Mouse (Mus musculus): ENCODE measurements around the gene Gspt1. TPM values are rescaled to one million over a fixed set of nuclear protein-coding genes. Genes with fewer than 3 reads are reported as not detected.
A peak's percentile ranks its signal among the peaks of the same experiment; 100 is the strongest.

The Gspt1 gene
- polyA plus RNA-seq, 1 experiment from 2014 or later: 93.6 TPM

- Histone ChIP-seq H3K4me2 (ENCODE audit: low read depth, low read length) (peak overlapping the region; percentile 85), H3K4me1 (ENCODE audit: control insufficient read depth, insufficient read depth, low read length) (peaks cover 13% of the 10 kb centered on the region), H3K9me3 (ENCODE audit: control insufficient read depth, low read length) (no peaks in the 10 kb centered on the region), H3K27me3 (replicated peaks; ENCODE audit: control insufficient read depth, insufficient read depth, low read length) (no peaks in the 10 kb centered on the region), H3K36me3 (ENCODE audit: control insufficient read depth, insufficient read depth, low read length) (no peaks in the 10 kb centered on the region), H3K4me3 (ENCODE audit: low read depth, low read length) (peak overlapping the region; percentile 97), H3K27ac (replicated peaks; ENCODE audit: low read depth, low read length) (no peak overlapping the region), H3K9ac (ENCODE audit: low read depth, low read length) (peak overlapping the region; percentile 90)
- ATAC-seq (ENCODE audit: low read depth): no peak
- WGBS: 7% methylated on average over 10 of the region's 10 CpGs
- peak; percentile 67 for DNase-seq (ENCODE audit: low spot score)
These were observed 79.4 kb downstream of the Gspt1 start for GRCm38 (mm10) chr16:11174671-11175081.

GRCm38 (mm10) chr16:11171679-11172078 lies 82.4 kb downstream of the Gspt1 start:
- H3K27ac ChIP-seq (replicated peaks; ENCODE audit: low read depth, low read length): no peak overlapping the region

More at GRCm38 (mm10) chr16:11171679-11172078, 82.4 kb downstream of the Gspt1 start:
- Histone ChIP-seq H3K4me2 (ENCODE audit: low read depth, low read length) (no peak overlapping the region), H3K9ac (ENCODE audit: low read depth, low read length) (no peak overlapping the region), H3K27me3 (replicated peaks; ENCODE audit: control insufficient read depth, insufficient read depth, low read length) (no peaks in the 10 kb centered on the region), H3K4me3 (ENCODE audit: low read depth, low read length) (no peak overlapping the region), H3K36me3 (ENCODE audit: control insufficient read depth, insufficient read depth, low read length) (no peaks in the 10 kb centered on the region), H3K4me1 (ENCODE audit: control insufficient read depth, insufficient read depth, low read length) (peaks cover 9% of the 10 kb centered on the region), H3K9me3 (ENCODE audit: control insufficient read depth, low read length) (no peaks in the 10 kb centered on the region)
- no peak for DNase-seq (ENCODE audit: low spot score)
- no peak for ATAC-seq (ENCODE audit: low read depth)
- 83% methylated on average over 6 of the region's 6 CpGs for WGBS

MicroRNA genes within 50 kb of the gene (microRNA counts, 519-probe panel; counts per million panel counts)
- 2,241 counts per million, percentile 32 among the panel's probes with 10 or more counts for microRNA mmu-miR-1945

Small RNA genes lying within 50 kb of the gene (microRNA-seq; reads per million reads assigned to microRNA genes)
- 1.7 reads per million, percentile 2 among the genes with 10 or more reads in this experiment for gene Mir1945 (ENCODE audit: borderline number of aligned reads)

Other genes with a start within 250 kb of the Gspt1 start
- gene Snn, start 193.4 kb downstream of the Gspt1 start, polyA plus RNA-seq (2014; fragmentation: Nextera tagmentation; extraction: Ambion mirVana): 46.9 and 55.5 TPM in 2 replicates
- 88.9 and 101 TPM in 2 replicates for gene Litaf, start 188.2 kb downstream of the Gspt1 start, polyA plus RNA-seq (2014; fragmentation: Nextera tagmentation; extraction: Ambion mirVana)
- gene Txndc11, start 119.7 kb downstream of the Gspt1 start, polyA plus RNA-seq (2014; fragmentation: Nextera tagmentation; extraction: Ambion mirVana): 37.8 and 42.4 TPM in 2 replicates
- gene Zc3h7a, start 77.9 kb downstream of the Gspt1 start, polyA plus RNA-seq (2014; fragmentation: Nextera tagmentation; extraction: Ambion mirVana): 99.2 and 102 TPM in 2 replicates
- gene Rsl1d1, start 51.0 kb downstream of the Gspt1 start, polyA plus RNA-seq (2014; fragmentation: Nextera tagmentation; extraction: Ambion mirVana): 169 and 188 TPM in 2 replicates
- gene Tnfrsf17, start 59.5 kb upstream of the Gspt1 start, polyA plus RNA-seq (2014; fragmentation: Nextera tagmentation; extraction: Ambion mirVana): not detected in 2 replicates
- 9.7 and 10.0 TPM in 2 replicates for gene Snx29, start 68.6 kb upstream of the Gspt1 start, polyA plus RNA-seq (2014; fragmentation: Nextera tagmentation; extraction: Ambion mirVana)